Mouse (Mus musculus): ENCODE measurements around the gene Arhgef28.

DNA sequence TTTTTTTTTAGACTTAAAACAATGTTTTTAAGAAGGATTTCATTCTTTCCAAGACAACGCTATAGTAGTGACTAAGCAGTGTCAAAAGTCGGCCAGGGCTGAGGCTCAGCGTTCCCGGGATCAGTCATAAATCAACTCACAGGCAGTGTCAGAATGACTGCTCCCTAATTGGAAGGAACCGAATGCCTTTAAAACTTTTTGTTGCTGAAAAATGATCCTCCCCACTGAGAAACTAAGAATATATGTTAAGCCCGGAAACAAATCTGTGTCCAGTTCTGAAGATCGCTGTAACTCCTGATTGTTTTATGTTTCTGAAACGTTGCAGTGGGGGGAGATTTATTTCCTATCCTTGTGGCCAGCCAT is 278.1 kb downstream of the Arhgef28 start:
- no peak for TF ChIP-seq GATA1 (IDR thresholded peaks at IDR 0.05; ENCODE audit: borderline replicate concordance, low read length)
- no peak for TF ChIP-seq FLI1 (IDR thresholded peaks at IDR 0.05; ENCODE audit: low read length)

Measured in megakaryocyte, embryonic 14.5 days (primary cell).